Mouse (Mus musculus) mouse trophoblast stem cell (cell line): ENCODE measurements around the gene Ssna1.

Experiments used
- in situ Hi-C, 2 experiments: fragments of 300-500 bp; cut with MseI, MboI; formaldehyde crosslinking; loops; 2 replicates in 1 of 2; 3 replicates in 1 of 2; pipeline ENCODE4 v1.15.1; 2025

Ssna1 gene

DNA sequence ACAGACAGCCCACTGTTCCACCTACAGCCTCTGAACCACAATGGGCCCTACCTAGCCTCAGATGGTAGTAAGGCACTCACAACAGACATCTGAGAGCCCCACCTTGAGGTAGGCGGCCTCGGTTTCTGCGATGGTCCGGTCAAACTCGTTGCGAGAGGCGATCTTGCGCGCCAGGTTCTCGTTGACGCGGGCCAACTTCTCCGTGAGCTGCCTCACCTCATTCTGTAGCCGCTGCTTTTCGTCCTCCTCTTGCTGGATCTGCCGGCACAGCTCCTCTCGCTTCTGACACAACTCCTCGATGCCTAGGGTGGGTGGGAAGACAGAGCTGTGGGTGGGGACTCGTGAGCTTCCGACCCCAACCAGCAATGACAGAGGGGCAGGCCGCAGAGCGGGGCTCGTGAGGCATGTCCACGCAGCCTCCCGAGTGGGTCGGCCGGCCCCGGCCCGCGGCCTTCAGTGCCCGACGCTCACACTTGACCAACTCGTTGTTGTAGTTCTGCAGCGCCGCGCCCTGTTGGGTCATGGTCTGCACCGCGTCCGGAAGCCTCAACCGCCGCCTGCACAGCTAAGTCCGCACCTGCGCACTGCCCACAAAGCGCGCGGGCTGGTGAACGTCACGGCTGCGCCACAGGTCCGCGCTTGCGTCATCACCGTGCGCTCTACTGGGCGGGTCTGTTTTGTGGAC lies at the start of gene Ssna1, which contains the start of gene Anapc2:
Ssna1 (minus strand) TSS at position 612 of the 685 bp plus-strand sequence.
Anapc2 (plus strand) TSS at position 652 of the 685 bp plus-strand sequence.
- in situ Hi-C loops: no loop called here

DNA sequence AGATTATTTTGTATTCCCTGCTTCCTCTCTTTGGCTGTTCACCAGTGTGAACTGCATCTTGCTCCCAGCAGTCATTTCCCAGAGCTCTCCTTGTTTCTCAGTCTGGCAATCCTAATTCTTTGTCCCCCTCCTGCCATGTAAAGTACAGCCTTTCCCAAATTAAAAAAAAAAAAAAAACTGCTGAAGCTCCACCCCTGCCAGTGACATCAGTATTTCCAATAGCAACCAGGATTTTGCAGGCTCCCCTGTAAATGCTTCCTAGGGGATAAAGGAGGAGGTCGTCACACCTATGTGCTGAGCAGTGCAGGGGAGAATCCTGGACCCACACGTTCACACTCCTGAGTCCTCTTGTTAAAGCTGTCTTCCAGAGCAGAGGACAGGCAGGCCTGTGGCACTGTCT lies 47.8 kb upstream of the Ssna1 start:
- in situ Hi-C loops: no loop called here

DNA sequence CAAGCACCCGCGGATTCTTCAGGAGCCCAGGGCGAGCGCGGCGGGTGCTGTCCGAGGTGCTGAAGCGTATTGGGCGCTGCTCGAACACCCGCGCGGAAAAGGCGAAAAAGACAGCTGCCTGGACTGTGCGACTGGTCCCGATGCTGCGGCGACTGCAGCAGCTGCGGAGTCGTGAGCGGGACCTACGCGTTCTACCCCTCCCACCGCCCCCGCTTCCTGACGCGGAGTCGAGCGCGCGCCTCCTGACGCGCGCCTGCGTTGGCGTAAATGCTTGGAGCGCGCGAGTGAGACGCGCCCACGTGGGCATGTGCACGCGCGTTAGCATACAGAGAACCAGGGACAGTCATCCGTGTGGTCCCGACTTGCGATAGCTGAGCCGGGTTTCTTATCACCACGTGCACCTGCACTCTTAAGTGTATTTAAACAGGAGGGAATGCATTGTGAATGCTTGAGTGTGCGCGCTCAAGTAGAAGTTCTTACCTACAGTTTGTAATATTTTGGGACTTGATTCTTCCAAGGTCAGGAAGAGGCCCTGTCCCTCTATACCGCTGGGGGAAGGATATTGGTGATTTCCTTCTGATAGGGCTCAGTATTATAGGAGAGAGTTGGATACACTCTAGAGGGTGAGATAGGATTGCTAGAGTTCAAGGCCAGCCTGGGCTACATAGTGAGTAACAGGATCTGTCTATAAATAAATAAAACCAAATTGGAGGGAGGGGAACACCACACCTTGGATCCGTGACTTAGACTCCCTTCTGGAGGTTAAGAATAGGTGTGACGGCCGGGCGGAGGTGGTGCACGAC lies 46.9 kb upstream of the Ssna1 start, which contains the start of gene Grin1:
Grin1 (minus strand) TSS at position 217 of the 803 bp plus-strand sequence.
- in situ Hi-C loops: no loop called here

- in situ Hi-C loops: no loop called here
These were observed 46.1 kb upstream of the Ssna1 start for GRCm38 (mm10) chr2:25318119-25318966.

DNA sequence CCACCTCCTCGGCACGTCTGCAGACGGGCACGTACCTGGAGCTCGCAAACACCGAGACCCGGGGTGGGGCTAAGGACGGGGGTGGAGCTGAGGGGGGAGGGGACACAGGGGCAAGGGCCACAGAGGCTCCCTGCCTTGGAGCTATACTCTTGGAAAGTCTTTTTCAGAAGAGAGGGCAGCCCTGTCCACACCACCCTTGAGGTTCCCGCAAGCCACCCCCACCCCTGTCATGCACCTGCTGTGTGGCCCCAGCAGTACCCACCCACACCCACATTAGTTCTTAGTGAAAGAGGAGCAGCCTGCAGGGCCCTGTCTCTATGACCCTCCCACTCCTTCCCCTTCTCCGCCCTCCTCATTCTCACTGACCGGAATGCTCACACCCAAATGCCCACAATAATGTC lies 39.3 kb upstream of the Ssna1 start:
- in situ Hi-C loops: no loop called here

DNA sequence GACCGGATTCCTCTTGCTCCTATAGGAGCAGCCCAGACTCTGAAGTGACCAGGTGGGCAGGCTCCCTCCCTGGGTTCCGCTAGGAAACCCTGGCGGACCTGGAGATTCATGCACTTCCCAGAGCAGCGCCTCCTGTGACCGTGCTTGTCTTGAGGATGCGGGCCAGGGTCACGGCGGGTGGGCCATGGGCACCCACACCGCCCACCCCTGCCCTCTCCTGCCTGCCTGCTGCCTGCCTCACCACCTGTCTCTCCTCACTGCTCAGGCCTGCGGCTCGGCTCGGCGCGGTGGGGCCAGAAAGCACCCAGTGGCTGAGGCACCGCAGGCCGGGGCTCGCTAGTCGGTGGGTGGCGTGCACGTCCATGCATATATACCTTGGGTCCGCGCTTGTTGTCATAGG lies 38.7 kb upstream of the Ssna1 start:
- in situ Hi-C loops: no loop called here

DNA sequence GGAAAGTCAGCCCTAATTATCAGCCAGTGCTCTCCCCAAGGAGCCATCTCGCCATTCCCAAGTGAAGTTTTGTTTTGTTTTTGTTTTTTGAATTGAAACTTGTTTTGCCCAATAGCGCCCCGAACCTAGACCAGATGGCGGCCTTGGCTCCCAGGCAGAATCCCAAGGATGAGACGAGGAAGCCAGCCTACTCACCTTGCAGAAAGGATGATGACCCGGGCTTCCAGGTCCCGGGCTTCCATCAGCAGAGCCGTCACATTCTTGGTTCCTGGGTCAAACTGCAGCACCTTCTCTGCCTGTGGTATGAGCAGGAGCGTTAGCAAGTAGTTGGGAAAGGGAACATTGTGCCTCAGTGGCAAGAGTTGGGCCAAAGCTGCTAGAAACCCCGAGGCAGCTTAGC lies 37.9 kb upstream of the Ssna1 start:
- in situ Hi-C loops: no loop called here

GRCm38 (mm10) chr2:25305587-25306359 lies 33.5 kb upstream of the Ssna1 start:
- in situ Hi-C loops: no loop called here

DNA sequence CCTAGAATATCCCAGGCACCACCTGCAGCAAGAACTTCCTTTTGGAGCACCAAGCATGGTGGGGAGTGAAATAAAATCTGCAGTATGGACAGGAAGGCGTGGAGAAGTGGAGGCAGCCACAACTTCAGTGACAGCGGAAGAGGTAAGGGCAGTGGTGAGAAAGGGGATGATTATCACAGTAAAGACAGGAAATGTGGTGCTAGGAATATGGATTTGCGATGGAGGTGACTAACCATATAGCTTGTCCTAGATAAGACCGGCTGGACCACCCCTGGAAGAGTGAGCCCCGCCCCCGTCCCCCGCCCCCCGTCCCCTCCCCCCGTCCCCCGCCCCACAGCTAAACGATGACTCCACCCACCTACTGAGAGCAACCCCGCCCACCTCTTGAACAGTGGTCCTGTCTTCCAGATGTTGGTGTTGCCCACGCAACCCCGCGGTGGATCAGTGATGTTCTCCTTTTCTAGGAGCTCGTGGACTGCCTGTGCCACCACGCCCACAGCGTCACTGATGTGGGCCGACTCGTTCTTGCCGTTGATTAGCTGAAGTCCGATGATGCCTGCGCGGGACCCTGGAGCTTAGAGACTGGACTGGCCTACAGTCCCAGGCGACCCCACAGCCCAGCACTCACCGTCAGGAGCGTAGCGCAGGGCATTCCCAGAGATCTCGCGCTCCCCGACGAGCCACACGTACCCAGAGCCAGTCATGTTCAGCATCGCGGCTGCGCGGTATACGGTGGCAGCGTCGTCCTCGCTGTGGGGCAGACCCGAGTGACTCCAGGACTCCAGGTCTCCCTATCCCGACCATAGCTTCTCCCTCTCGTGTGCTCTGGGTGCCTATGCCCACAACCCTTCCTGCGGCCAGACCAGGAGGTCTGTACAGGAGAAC lies 32.7 kb upstream of the Ssna1 start:
- in situ Hi-C loops: no loop called here

- in situ Hi-C loops: no loop called here
These were observed 31.9 kb upstream of the Ssna1 start for GRCm38 (mm10) chr2:25303931-25304656.

- in situ Hi-C loops: no loop called here
These were observed 31.2 kb upstream of the Ssna1 start for GRCm38 (mm10) chr2:25303452-25303851.

DNA sequence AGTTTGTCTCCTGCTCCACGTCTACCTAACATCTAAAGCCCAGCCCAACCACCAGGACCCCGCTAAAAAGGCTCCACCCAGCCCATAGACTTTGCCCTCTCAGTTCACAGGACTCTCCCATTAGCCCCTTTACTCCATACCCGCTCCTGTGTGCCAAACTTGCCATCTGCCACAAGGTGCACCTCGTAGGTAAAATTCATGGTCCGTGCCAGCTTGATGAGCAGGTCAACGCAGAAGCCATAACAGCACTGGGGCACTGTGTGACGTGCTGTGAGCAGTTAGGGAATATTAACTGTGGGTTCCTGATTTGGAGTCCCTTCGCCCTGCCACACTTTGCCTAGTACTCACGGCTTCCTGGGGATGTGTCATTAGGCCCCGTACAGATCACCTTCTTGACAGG lies 25.8 kb upstream of the Ssna1 start:
- in situ Hi-C loops: no loop called here

DNA sequence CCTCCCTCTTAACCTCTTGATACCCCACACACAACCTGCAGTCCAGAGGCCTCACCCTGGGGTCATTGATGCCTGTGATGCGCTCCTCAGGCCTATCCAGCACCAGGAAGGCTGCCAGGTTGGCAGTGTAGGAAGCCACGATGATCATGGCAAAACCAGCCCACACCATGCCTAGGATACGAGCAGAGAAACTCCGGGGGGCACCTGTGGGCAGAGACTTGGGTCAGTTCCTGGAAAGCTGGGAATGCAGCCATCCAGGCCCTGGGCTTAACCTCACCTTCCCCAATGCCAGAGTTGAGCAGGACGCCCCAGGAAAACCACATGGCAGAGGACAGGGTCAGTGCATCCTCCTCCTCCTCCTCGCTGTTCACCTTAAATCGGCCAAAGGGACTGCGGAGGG lies 24.9 kb upstream of the Ssna1 start:
- in situ Hi-C loops: no loop called here

DNA sequence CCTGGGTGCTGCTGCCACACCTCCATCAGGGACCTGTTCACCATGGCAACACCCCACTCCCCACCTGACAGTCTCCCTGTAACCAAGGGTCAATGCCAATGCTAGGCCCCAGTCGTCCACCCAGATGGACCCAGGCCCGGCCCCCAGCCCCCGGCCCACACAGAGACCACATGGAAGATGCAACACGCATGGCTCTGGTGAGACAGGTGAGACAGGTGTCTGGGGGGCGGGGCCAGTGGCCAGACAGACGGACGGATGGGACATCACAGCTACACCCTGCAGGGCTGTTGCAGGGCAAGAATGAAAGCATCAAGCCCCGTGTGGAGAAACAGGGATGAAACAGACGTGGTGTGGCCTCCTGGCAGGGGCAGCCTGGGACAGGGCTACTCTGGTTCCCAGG lies 21.5 kb upstream of the Ssna1 start:
- in situ Hi-C loops: no loop called here

DNA sequence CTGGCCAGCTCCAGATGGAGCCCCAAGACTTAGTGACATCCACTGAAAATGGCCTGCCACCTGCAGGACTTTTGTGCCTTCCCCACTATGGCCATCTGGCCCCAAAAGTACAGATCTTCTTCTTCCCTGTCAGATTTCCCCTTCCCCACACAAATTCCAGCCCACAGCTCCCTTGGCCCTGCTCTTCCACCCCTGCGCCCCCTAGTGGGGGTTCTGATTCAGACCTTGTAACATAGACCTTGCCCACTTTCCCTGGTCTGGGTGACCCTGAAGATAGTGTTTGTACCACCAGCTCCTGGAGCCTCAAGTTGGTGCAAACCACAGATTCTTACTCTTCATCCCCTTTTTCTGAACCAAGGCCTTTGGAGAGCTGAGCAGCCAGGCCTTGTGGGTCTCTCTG lies 20.6 kb upstream of the Ssna1 start:
- in situ Hi-C loops: no loop called here

- in situ Hi-C loops: no loop called here
These were observed 19.9 kb upstream of the Ssna1 start for GRCm38 (mm10) chr2:25292054-25292544.

DNA sequence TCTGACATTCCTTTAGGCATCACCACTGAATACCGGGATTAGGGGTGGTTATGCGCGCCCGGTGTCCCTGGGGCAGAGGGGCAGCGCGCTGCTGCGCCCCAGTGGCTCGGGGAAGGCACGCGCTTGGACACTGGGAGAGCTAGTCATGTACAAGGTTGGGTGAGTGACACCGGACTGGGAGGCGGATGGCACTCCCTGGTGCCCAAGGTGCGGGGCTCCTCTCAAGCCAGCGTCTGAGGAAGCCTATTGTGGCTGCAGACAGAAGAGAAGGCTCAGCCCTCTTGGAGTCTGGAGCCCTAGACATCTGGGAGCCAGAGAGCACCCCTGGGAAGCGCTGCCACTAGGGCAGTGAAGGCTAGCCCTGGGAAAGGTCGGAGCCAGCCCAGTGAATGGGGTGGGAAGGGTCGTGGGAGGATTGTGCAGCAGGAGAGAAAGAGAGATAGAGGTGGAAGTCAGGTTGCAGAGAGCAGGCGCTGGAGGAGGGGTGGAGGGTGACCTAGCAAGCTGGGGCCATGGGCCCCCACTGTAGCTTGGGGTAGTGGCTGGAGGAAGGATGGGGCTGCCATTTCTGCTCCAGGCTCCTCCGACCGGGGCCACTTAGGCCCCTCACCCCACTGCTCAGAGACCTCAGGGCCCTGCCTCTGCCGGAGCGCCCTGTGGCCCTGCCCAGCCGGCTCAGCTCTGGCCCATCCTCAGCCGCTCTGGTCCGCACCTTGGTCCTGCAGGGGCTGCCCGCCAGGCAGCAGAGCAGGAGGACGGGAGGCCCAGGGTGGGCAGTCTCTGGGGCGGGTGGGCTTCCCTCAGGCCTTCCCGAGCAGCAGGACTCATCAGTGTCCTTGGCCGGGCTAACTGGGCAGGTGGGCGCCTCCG lies 19.2 kb upstream of the Ssna1 start:
- in situ Hi-C loops: no loop called here

- in situ Hi-C loops: no loop called here
These were observed 18.5 kb upstream of the Ssna1 start for GRCm38 (mm10) chr2:25290816-25291130.
